Mouse (Mus musculus) heart, postnatal 36 days (tissue): ENCODE measurements around the gene Agpat1. TPM values are rescaled to one million over a fixed set of nuclear protein-coding genes. Genes with fewer than 3 reads are reported as not detected.

Experiments
- total RNA-seq, 2 experiments: library from RNA; stranded (reverse); gene quantifications; 2 replicates each; pipeline ENCODE4 v1.2.3; 2021

The Agpat1 gene
- total RNA-seq, 2 experiments from 2014 or later = 61.2 to 70.5 TPM

Other genes with a start within 250 kb of the Agpat1 start
- under 1 TPM; 0.58 to 0.92 TPM for gene Btnl2, start 249.4 kb upstream of the Agpat1 start, total RNA-seq
- not detected for gene Btnl1, start 227.1 kb upstream of the Agpat1 start, total RNA-seq
- gene BC051142, start 205.4 kb upstream of the Agpat1 start, total RNA-seq = not detected
- gene Btnl4, start 126.9 kb upstream of the Agpat1 start, total RNA-seq = not detected
- not detected for gene Btnl6, start 86.9 kb upstream of the Agpat1 start, total RNA-seq
- gene Notch4, start 40.0 kb upstream of the Agpat1 start, total RNA-seq = 10 to 100 TPM; 33.0 to 48.6 TPM
- 1 to 10 TPM; 4.7 to 4.8 TPM for gene Gpsm3, start 14.5 kb upstream of the Agpat1 start, total RNA-seq
- gene Pbx2, start 13.0 kb upstream of the Agpat1 start, total RNA-seq = 10 to 100 TPM; 18.0 to 19.6 TPM
- under 1 TPM; 0.24 to 0.47 TPM for gene Ager, start 6.4 kb upstream of the Agpat1 start, total RNA-seq
- gene Rnf5, start 572 bp upstream of the Agpat1 start, total RNA-seq = 10 to 100 TPM; 35.7 to 37.1 TPM
- 1 to 10 TPM; 1.5 to 2.5 TPM for gene Egfl8, start 11.7 kb downstream of the Agpat1 start, total RNA-seq
- gene Ppt2, start 24.2 kb downstream of the Agpat1 start, total RNA-seq = 10 to 100 TPM; 54.4 to 55.5 TPM
- 1 to 10 TPM; 1.4 to 1.7 TPM for gene Prrt1, start 25.3 kb downstream of the Agpat1 start, total RNA-seq
- gene Fkbpl, start 40.5 kb downstream of the Agpat1 start, total RNA-seq = 1 to 10 TPM; 6.9 to 9.9 TPM
- gene Atf6b, start 42.9 kb downstream of the Agpat1 start, total RNA-seq = 10 to 100 TPM; 15.3 to 16.1 TPM
- gene Tnxb, start 66.3 kb downstream of the Agpat1 start, total RNA-seq = 10 to 100 TPM; 35.6 to 39.7 TPM
- gene C4b, start 139.6 kb downstream of the Agpat1 start, total RNA-seq = 10 to 100 TPM; 22.8 to 24.7 TPM
- gene Cyp21a1, start 200.3 kb downstream of the Agpat1 start, total RNA-seq = not detected
- 10 to 100 TPM in 1 of 2 experiments, 1 to 10 TPM in 1; 10.0 to 11.1 TPM for gene Stk19, start 232.7 kb downstream of the Agpat1 start, total RNA-seq
- gene Dxo, start 232.8 kb downstream of the Agpat1 start, total RNA-seq = 10 to 100 TPM; 12.4 to 17.3 TPM
- gene Skiv2l, start 245.9 kb downstream of the Agpat1 start, total RNA-seq = 10 to 100 TPM; 22.6 to 24.5 TPM
- 10 to 100 TPM; 13.7 to 15.3 TPM for gene Nelfe, start 246.1 kb downstream of the Agpat1 start, total RNA-seq